Mouse (Mus musculus): ENCODE measurements around the gene Cluh.

DNA sequence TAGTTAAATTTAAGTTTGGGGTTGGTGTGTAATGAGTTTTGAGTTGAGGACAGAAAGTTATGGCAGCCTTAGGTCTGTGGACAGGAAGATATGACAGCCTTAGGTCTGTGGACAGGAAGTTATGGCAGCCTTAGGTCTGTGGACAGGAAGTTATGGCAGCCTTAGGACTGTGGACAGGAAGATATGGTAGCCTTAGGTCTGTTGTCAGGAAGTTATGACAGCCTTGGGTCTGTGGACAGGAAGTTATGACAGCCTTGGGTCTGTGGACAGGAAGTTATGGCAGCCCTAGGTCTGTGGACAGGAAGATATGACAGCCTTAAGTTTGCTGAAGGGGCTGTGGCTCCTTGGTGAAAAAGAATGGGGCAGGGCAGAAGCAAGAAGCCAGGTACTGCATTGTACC is 24.0 kb upstream of the Cluh start:
- no peak for TF ChIP-seq CTCF (IDR thresholded peaks at IDR 0.05; ENCODE audit: control insufficient read depth, insufficient read depth, insufficient replicate concordance, low read depth, low read length)
- no peak for TF ChIP-seq POLR2A (IDR thresholded peaks at IDR 0.05; ENCODE audit: control insufficient read depth, low read depth, low read length)
